Mouse (Mus musculus): ENCODE results near the gene Numbl. TPM values are rescaled to one million over a fixed set of nuclear protein-coding genes. Genes with fewer than 3 reads are reported as not detected.

Gene Numbl
- polyA plus RNA-seq, 1 experiment from 2014 or later: 43.3 TPM

GRCm38 (mm10) chr7:27228281-27228821, 29.9 kb upstream of the Numbl start, which contains the start of gene Itpkc:
Gene Itpkc, minus strand, starts transcription at chr7:27228661.
- ATAC-seq: peak; percentile 82
- 0% methylated on average over 43 of the region's 49 CpGs for WGBS
- peak within 1 kb of the TSS; percentile 85 for H3K9ac ChIP-seq (replicated peaks; ENCODE audit: low read depth, low read length)
- peak within 1 kb of the TSS; percentile 78 for H3K4me2 ChIP-seq (ENCODE audit: low read length)
- H3K4me3 ChIP-seq (replicated peaks; ENCODE audit: low read length): peak within 1 kb of the TSS; percentile 89
- no peaks in the 10 kb centered on the region for H3K9me3 ChIP-seq (ENCODE audit: control insufficient read depth, low read length)
- no peaks in the 10 kb centered on the region for H3K36me3 ChIP-seq (ENCODE audit: control insufficient read depth, insufficient read depth)
- H3K4me1 ChIP-seq (replicated peaks; ENCODE audit: control insufficient read depth, insufficient read depth, low read length): peaks cover 52% of the 10 kb centered on the region
- H3K27me3 ChIP-seq (replicated peaks; ENCODE audit: control insufficient read depth, insufficient read depth, low read length): no peaks in the 10 kb centered on the region
- peak within 1 kb of the TSS; percentile 83 for H3K27ac ChIP-seq (ENCODE audit: low read length)

GRCm38 (mm10) chr7:27228865-27229264, 29.4 kb upstream of the Numbl start:
- no peak for ATAC-seq
- H3K9ac ChIP-seq (replicated peaks; ENCODE audit: low read depth, low read length): peak overlapping the region; percentile 85
- peaks cover 52% of the 10 kb centered on the region for H3K4me1 ChIP-seq (replicated peaks; ENCODE audit: control insufficient read depth, insufficient read depth, low read length)
- H3K27me3 ChIP-seq (replicated peaks; ENCODE audit: control insufficient read depth, insufficient read depth, low read length): no peaks in the 10 kb centered on the region
- peak overlapping the region; percentile 89 for H3K4me3 ChIP-seq (replicated peaks; ENCODE audit: low read length)
- no peaks in the 10 kb centered on the region for H3K9me3 ChIP-seq (ENCODE audit: control insufficient read depth, low read length)
- peak overlapping the region; percentile 78 for H3K4me2 ChIP-seq (ENCODE audit: low read length)
- peak overlapping the region; percentile 83 for H3K27ac ChIP-seq (ENCODE audit: low read length)
- 13% methylated on average over 6 of the region's 6 CpGs for WGBS
- no peaks in the 10 kb centered on the region for H3K36me3 ChIP-seq (ENCODE audit: control insufficient read depth, insufficient read depth)

- Histone ChIP-seq H3K27ac (ENCODE audit: low read length) (no peak overlapping the region), H3K4me2 (ENCODE audit: low read length) (no peak overlapping the region), H3K4me3 (replicated peaks; ENCODE audit: low read length) (no peak overlapping the region), H3K9me3 (ENCODE audit: control insufficient read depth, low read length) (no peaks in the 10 kb centered on the region), H3K36me3 (ENCODE audit: control insufficient read depth, insufficient read depth) (no peaks in the 10 kb centered on the region), H3K9ac (replicated peaks; ENCODE audit: low read depth, low read length) (no peak overlapping the region), H3K27me3 (replicated peaks; ENCODE audit: control insufficient read depth, insufficient read depth, low read length) (no peaks in the 10 kb centered on the region), H3K4me1 (replicated peaks; ENCODE audit: control insufficient read depth, insufficient read depth, low read length) (peaks cover 37% of the 10 kb centered on the region)
- WGBS: 82% methylated on average over 4 of the region's 4 CpGs
- ATAC-seq: no peak
Observed at GRCm38 (mm10) chr7:27230781-27231180, 27.5 kb upstream of the Numbl start.

GRCm38 (mm10) chr7:27231693-27232331, 26.4 kb upstream of the Numbl start:
- Histone ChIP-seq H3K4me1 (replicated peaks; ENCODE audit: control insufficient read depth, insufficient read depth, low read length) (peaks cover 27% of the 10 kb centered on the region), H3K9me3 (ENCODE audit: control insufficient read depth, low read length) (no peaks in the 10 kb centered on the region), H3K27ac (ENCODE audit: low read length) (no peak overlapping the region), H3K4me3 (replicated peaks; ENCODE audit: low read length) (no peak overlapping the region), H3K27me3 (replicated peaks; ENCODE audit: control insufficient read depth, insufficient read depth, low read length) (no peaks in the 10 kb centered on the region), H3K4me2 (ENCODE audit: low read length) (no peak overlapping the region), H3K9ac (replicated peaks; ENCODE audit: low read depth, low read length) (no peak overlapping the region), H3K36me3 (ENCODE audit: control insufficient read depth, insufficient read depth) (no peaks in the 10 kb centered on the region)
- 82% methylated on average over 7 of the region's 7 CpGs for WGBS
- ATAC-seq: no peak

GRCm38 (mm10) chr7:27232781-27233281, 25.4 kb upstream of the Numbl start, which contains the start of gene Coq8b:
Gene Coq8b, plus strand, starts transcription at chr7:27233023.
- Histone ChIP-seq H3K4me1 (replicated peaks; ENCODE audit: control insufficient read depth, insufficient read depth, low read length) (peaks cover 17% of the 10 kb centered on the region), H3K27me3 (replicated peaks; ENCODE audit: control insufficient read depth, insufficient read depth, low read length) (no peaks in the 10 kb centered on the region), H3K4me2 (ENCODE audit: low read length) (peak within 1 kb of the TSS; percentile 65), H3K27ac (ENCODE audit: low read length) (peak within 1 kb of the TSS; percentile 78), H3K4me3 (replicated peaks; ENCODE audit: low read length) (peak within 1 kb of the TSS; percentile 75), H3K9ac (replicated peaks; ENCODE audit: low read depth, low read length) (peak within 1 kb of the TSS; percentile 69), H3K9me3 (ENCODE audit: control insufficient read depth, low read length) (no peaks in the 10 kb centered on the region), H3K36me3 (ENCODE audit: control insufficient read depth, insufficient read depth) (peaks cover 3% of the 10 kb centered on the region; the same call in 1 of the 2 replicates)
- peak; percentile 94 for ATAC-seq
- under 1% methylated on average over 25 of the region's 25 CpGs for WGBS

- peak overlapping the region; percentile 75 for H3K4me3 ChIP-seq (replicated peaks; ENCODE audit: low read length)
- peaks cover 17% of the 10 kb centered on the region for H3K4me1 ChIP-seq (replicated peaks; ENCODE audit: control insufficient read depth, insufficient read depth, low read length)
- H3K36me3 ChIP-seq (ENCODE audit: control insufficient read depth, insufficient read depth): peaks cover 3% of the 10 kb centered on the region; the same call in 1 of the 2 replicates
- peak overlapping the region; percentile 38; the same call in 1 of the 2 replicates for H3K27ac ChIP-seq (ENCODE audit: low read length)
- H3K9me3 ChIP-seq (ENCODE audit: control insufficient read depth, low read length): no peaks in the 10 kb centered on the region
- 0% methylated on average over 6 of the region's 6 CpGs for WGBS
- no peaks in the 10 kb centered on the region for H3K27me3 ChIP-seq (replicated peaks; ENCODE audit: control insufficient read depth, insufficient read depth, low read length)
- peak overlapping the region; percentile 69 for H3K9ac ChIP-seq (replicated peaks; ENCODE audit: low read depth, low read length)
- peak overlapping the region; percentile 65 for H3K4me2 ChIP-seq (ENCODE audit: low read length)
- ATAC-seq: peak; percentile 10
Observed at GRCm38 (mm10) chr7:27233300-27233699, 24.9 kb upstream of the Numbl start.

- 86% methylated on average over 2 of the region's 2 CpGs for WGBS
- Histone ChIP-seq H3K4me1 (replicated peaks; ENCODE audit: control insufficient read depth, insufficient read depth, low read length) (peaks cover 12% of the 10 kb centered on the region), H3K9me3 (ENCODE audit: control insufficient read depth, low read length) (no peaks in the 10 kb centered on the region), H3K27me3 (replicated peaks; ENCODE audit: control insufficient read depth, insufficient read depth, low read length) (no peaks in the 10 kb centered on the region), H3K36me3 (ENCODE audit: control insufficient read depth, insufficient read depth) (peaks cover 4% of the 10 kb centered on the region; the same call in 1 of the 2 replicates), H3K27ac (ENCODE audit: low read length) (no peak overlapping the region), H3K9ac (replicated peaks; ENCODE audit: low read depth, low read length) (no peak overlapping the region), H3K4me3 (replicated peaks; ENCODE audit: low read length) (no peak overlapping the region), H3K4me2 (ENCODE audit: low read length) (no peak overlapping the region)
- ATAC-seq: no peak
Observed at GRCm38 (mm10) chr7:27235726-27236125, 22.5 kb upstream of the Numbl start.

GRCm38 (mm10) chr7:27237527-27237926, 20.7 kb upstream of the Numbl start:
- no peak overlapping the region for H3K9ac ChIP-seq (replicated peaks; ENCODE audit: low read depth, low read length)
- no peaks in the 10 kb centered on the region for H3K27me3 ChIP-seq (replicated peaks; ENCODE audit: control insufficient read depth, insufficient read depth, low read length)
- H3K4me3 ChIP-seq (replicated peaks; ENCODE audit: low read length): no peak overlapping the region
- H3K27ac ChIP-seq (ENCODE audit: low read length): no peak overlapping the region
- no peak for ATAC-seq
- 84% methylated on average over 2 of the region's 2 CpGs for WGBS
- H3K36me3 ChIP-seq (ENCODE audit: control insufficient read depth, insufficient read depth): peaks cover 4% of the 10 kb centered on the region; the same call in 1 of the 2 replicates
- no peaks in the 10 kb centered on the region for H3K9me3 ChIP-seq (ENCODE audit: control insufficient read depth, low read length)
- peaks cover 12% of the 10 kb centered on the region for H3K4me1 ChIP-seq (replicated peaks; ENCODE audit: control insufficient read depth, insufficient read depth, low read length)
- no peak overlapping the region for H3K4me2 ChIP-seq (ENCODE audit: low read length)

- WGBS: 93% methylated on average over 5 of the region's 5 CpGs
- Histone ChIP-seq H3K27ac (ENCODE audit: low read length) (no peak overlapping the region), H3K36me3 (ENCODE audit: control insufficient read depth, insufficient read depth) (peaks cover 8% of the 10 kb centered on the region; the same call in 1 of the 2 replicates), H3K4me1 (replicated peaks; ENCODE audit: control insufficient read depth, insufficient read depth, low read length) (peaks cover 8% of the 10 kb centered on the region), H3K4me2 (ENCODE audit: low read length) (no peak overlapping the region), H3K27me3 (replicated peaks; ENCODE audit: control insufficient read depth, insufficient read depth, low read length) (no peaks in the 10 kb centered on the region), H3K4me3 (replicated peaks; ENCODE audit: low read length) (no peak overlapping the region), H3K9ac (replicated peaks; ENCODE audit: low read depth, low read length) (no peak overlapping the region), H3K9me3 (ENCODE audit: control insufficient read depth, low read length) (no peaks in the 10 kb centered on the region)
- no peak for ATAC-seq
Observed at GRCm38 (mm10) chr7:27238568-27238967, 19.7 kb upstream of the Numbl start.

Data from forebrain, embryonic 16.5 days (tissue).